Mouse (Mus musculus) neural tube, embryonic 14.5 days (tissue): ENCODE results near the gene Ripk4. TPM values are rescaled to one million over a fixed set of nuclear protein-coding genes. Genes with fewer than 3 reads are reported as not detected.

ENCODE experiments used
- ATAC-seq: fragments of 200-750 bp; cut with Nextera tagmentation; 2 replicates; pipeline ENCODE4 v1.8.0; 2017; ENCODE audit warnings: low read depth, mild to moderate bottlenecking, moderate TSS enrichment, moderate library complexity
- H3K27ac ChIP-seq: fragments of 300-500 bp; sonication (generic); 2 replicates; pipeline ENCODE4 v1.5.1; 2014; ENCODE audit warnings: low read depth, mild to moderate bottlenecking, control low read depth, low read length, moderate library complexity, mixed read lengths
- H3K27me3 ChIP-seq: fragments of 300-500 bp; sonication (generic); 2 replicates; pipeline ENCODE4 v1.6.1; 2014; ENCODE audit warnings: low read length; ENCODE audit not compliant: control insufficient read depth, insufficient read depth
- H3K36me3 ChIP-seq: fragments of 300-500 bp; sonication (generic); 2 replicates; pipeline ENCODE4 v1.6.1; 2014; ENCODE audit warnings: low read length, mixed read lengths; ENCODE audit not compliant: control insufficient read depth, insufficient read depth
- H3K4me1 ChIP-seq: fragments of 300-500 bp; sonication (generic); 2 replicates; pipeline ENCODE4 v1.6.1; 2014; ENCODE audit warnings: low read length; ENCODE audit not compliant: control insufficient read depth, insufficient read depth
- H3K4me2 ChIP-seq: fragments of 300-500 bp; sonication (generic); 2 replicates; pipeline ENCODE4 v1.6.1; 2014; ENCODE audit warnings: mild to moderate bottlenecking, low read depth, low read length, control low read depth
- H3K4me3 ChIP-seq: fragments of 300-500 bp; sonication (generic); 2 replicates; pipeline ENCODE4 v1.5.1; 2014; ENCODE audit warnings: low read depth, low read length, control low read depth, mixed read lengths
- H3K9ac ChIP-seq: fragments of 300-500 bp; sonication (generic); replicated peaks from 2 replicates; pipeline ENCODE4 v1.6.1; 2014; ENCODE audit warnings: low read depth, mild to moderate bottlenecking, control low read depth, low read length, mixed read lengths
- H3K9me3 ChIP-seq: fragments of 300-500 bp; sonication (generic); 2 replicates; pipeline ENCODE4 v1.6.1; 2016; ENCODE audit warnings: low read length; ENCODE audit not compliant: control insufficient read depth
- WGBS: fragments of 180-500 bp; shearing (Covaris S2); extraction: QIAGEN DNeasy Blood & Tissue Kit; methylation state at CpG from one replicate; pipeline ENCODE4 v1.1.7; 2014; 5-methylcytosine and 5-hydroxymethylcytosine counted together
- polyA plus RNA-seq: library from polyadenylated mRNA; unstranded; fragments of >200 nt; fragmentation: Nextera tagmentation; extraction: Ambion mirVana; gene quantifications from 2 replicates; pipeline ENCODE4 v1.2.1, GENCODE M21; 2014

Ripk4 gene
- polyA plus RNA-seq, 1 experiment from 2014 or later: 0.33 TPM

DNA sequence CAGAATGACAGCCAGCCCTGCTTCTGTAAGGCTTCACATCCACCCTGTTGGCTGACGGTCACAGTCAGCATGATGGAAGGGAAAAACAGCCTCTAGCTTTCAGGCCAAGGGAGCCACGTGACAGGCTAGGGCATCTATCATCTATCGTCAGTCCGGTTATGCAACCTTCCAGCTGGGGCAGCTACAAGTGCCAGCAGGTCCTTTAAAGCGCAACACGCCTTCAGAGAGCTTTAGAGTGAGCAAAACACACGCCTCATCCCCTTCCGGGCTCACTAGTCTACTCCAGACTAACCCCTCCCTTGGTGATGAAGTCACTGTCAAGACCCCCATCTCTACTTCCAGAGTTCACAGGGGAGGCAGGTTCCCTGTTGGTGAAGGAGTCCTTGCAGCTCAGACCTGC is 11.7 kb downstream of the Ripk4 start:
- Histone ChIP-seq H3K4me2 (no peak overlapping the region), H3K27ac (no peak overlapping the region), H3K4me1 (no peaks in the 10 kb centered on the region), H3K9me3 (no peaks in the 10 kb centered on the region), H3K9ac (no peak overlapping the region), H3K27me3 (no peaks in the 10 kb centered on the region), H3K4me3 (no peak overlapping the region), H3K36me3 (no peaks in the 10 kb centered on the region)
- WGBS: 74% methylated on average over 8 of the region's 8 CpGs
- ATAC-seq: no peak

DNA sequence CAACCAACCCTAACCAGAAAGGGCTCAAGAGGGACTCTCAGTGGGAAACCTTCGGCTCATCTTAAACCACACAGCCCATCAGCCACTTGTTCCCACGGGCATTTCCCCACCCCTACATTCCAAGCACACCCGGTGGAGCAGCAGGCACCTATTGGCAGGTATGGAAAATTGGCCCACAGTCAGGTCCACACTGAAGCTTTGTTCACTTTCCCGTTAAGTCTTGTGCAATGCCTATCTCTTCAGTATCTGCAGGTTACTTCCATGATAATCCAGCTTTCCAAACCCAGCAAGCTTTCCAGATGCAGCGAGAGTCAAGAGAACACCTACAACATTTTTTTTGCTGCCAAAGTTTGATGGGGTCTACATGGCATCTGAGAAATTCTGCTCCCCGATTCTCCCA is 15.2 kb downstream of the Ripk4 start:
- H3K36me3 ChIP-seq: no peaks in the 10 kb centered on the region
- no peaks in the 10 kb centered on the region for H3K27me3 ChIP-seq
- no peaks in the 10 kb centered on the region for H3K4me1 ChIP-seq
- H3K9ac ChIP-seq: no peak overlapping the region
- no peaks in the 10 kb centered on the region for H3K9me3 ChIP-seq
- 92% methylated on average over 6 of the region's 6 CpGs for WGBS
- H3K27ac ChIP-seq: no peak overlapping the region
- H3K4me3 ChIP-seq: no peak overlapping the region
- ATAC-seq: no peak
- no peak overlapping the region for H3K4me2 ChIP-seq

- H3K4me1 ChIP-seq: no peaks in the 10 kb centered on the region
- H3K9me3 ChIP-seq: no peaks in the 10 kb centered on the region
- H3K4me3 ChIP-seq: no peak overlapping the region
- H3K27ac ChIP-seq: no peak overlapping the region
- no peak overlapping the region for H3K4me2 ChIP-seq
- H3K27me3 ChIP-seq: no peaks in the 10 kb centered on the region
- no peaks in the 10 kb centered on the region for H3K36me3 ChIP-seq
- no peak overlapping the region for H3K9ac ChIP-seq
- 54% methylated on average over 6 of the region's 6 CpGs for WGBS
- ATAC-seq: no peak
Observed at GRCm38 (mm10) chr16:97738030-97738429, 25.6 kb downstream of the Ripk4 start.

DNA sequence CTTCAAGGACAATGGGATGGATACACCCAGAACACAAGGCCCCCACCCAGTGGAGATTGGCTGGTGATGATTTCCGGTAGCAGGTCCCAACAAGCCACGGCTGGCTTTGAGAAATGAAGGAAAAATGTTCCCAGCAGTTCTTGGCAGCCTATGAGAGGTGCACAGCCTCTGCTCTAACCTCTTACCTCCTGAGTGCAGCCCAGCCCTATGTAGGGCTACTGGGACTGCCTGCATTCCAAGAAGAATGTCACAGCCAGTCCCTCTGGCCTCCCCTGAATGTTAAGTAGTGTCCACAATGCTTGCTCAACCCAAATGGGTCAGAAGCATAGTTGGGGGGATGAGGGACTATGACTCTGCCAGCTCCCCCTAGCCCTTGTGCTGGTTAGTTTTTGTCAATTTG is 27.0 kb downstream of the Ripk4 start:
- Histone ChIP-seq H3K9me3 (no peaks in the 10 kb centered on the region), H3K4me2 (no peak overlapping the region), H3K27ac (no peak overlapping the region), H3K4me3 (no peak overlapping the region), H3K27me3 (no peaks in the 10 kb centered on the region), H3K4me1 (no peaks in the 10 kb centered on the region), H3K9ac (no peak overlapping the region), H3K36me3 (no peaks in the 10 kb centered on the region)
- ATAC-seq: no peak
- WGBS: 83% methylated on average over 2 of the region's 2 CpGs

GRCm38 (mm10) chr16:97734760-97735322 is 28.7 kb downstream of the Ripk4 start:
- Histone ChIP-seq H3K4me3 (no peak overlapping the region), H3K36me3 (no peaks in the 10 kb centered on the region), H3K27me3 (no peaks in the 10 kb centered on the region), H3K9ac (no peak overlapping the region), H3K4me2 (no peak overlapping the region), H3K27ac (no peak overlapping the region), H3K9me3 (no peaks in the 10 kb centered on the region), H3K4me1 (no peaks in the 10 kb centered on the region)
- WGBS: 68% methylated on average over 9 of the region's 9 CpGs
- ATAC-seq: no peak

DNA sequence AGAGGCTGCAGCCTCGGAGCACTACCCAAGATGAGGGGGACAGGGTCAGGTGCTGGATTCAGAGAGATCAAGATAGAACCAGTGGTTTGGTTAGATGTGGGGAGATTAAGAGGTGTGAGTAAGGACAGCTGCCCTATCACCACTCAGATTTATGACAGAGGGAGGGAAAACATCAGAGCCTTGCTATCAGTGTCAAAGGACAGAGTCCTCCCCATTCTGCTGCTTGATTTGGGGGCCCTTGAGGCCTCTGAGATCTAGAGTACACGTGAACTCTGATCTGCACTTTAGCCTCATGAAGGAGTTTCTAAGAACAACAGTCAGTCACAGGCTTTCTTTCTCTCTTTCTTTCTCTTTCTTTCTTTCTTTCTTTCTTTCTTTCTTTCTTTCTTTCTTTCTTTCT is 30.0 kb downstream of the Ripk4 start:
- H3K9me3 ChIP-seq: no peaks in the 10 kb centered on the region
- H3K4me1 ChIP-seq: no peaks in the 10 kb centered on the region
- no peaks in the 10 kb centered on the region for H3K27me3 ChIP-seq
- H3K4me2 ChIP-seq: no peak overlapping the region
- no peak overlapping the region for H3K9ac ChIP-seq
- no peaks in the 10 kb centered on the region for H3K36me3 ChIP-seq
- H3K27ac ChIP-seq: no peak overlapping the region
- H3K4me3 ChIP-seq: no peak overlapping the region
- WGBS: 86% methylated on average over 2 of the region's 2 CpGs
- no peak for ATAC-seq

DNA sequence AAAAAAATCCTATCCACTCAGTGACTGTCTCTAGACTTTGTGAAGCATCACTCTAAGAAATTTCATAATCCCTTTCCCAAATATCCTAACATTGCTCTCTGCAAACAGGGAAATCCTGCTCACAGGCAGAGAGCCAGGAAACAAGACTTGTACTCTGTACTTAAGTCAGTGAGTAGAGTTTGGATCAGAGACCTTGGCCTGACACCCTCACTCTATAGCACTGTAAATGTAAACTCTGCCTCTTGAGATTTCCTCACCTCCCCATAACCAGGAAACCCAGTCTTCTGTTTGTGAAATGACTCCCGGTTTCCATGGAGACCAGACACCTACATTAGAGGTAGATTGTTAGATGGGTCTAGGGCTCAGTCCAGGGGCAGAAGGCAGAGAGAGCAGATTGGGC is 33.3 kb downstream of the Ripk4 start:
- no peaks in the 10 kb centered on the region for H3K9me3 ChIP-seq
- H3K36me3 ChIP-seq: no peaks in the 10 kb centered on the region
- H3K27me3 ChIP-seq: no peaks in the 10 kb centered on the region
- H3K4me2 ChIP-seq: no peak overlapping the region
- H3K9ac ChIP-seq: no peak overlapping the region
- H3K4me3 ChIP-seq: no peak overlapping the region
- H3K27ac ChIP-seq: no peak overlapping the region
- WGBS: 88% methylated on average over 1 of the region's 1 CpGs
- H3K4me1 ChIP-seq: no peaks in the 10 kb centered on the region
- no peak for ATAC-seq

DNA sequence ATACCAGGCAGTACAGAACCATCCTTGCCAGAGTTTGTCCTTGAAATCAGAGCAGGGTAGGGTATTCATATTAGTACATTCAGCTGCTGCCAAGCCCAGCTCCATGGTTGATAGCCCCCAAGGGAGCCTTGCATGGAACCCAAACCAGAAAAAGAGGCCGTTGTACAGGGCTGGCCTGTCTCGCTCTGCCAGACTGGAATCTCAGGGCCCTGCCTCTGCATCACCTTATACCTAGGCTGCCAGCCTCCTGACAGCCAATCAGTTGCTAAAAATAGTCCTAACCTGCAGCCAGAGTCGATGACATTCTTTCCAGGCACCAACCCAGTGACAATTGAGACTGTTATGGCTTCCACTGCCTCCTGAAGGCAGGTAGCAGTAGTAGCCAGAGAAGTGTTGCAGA is 37.2 kb downstream of the Ripk4 start:
- H3K36me3 ChIP-seq: no peaks in the 10 kb centered on the region
- no peaks in the 10 kb centered on the region for H3K4me1 ChIP-seq
- no peak overlapping the region for H3K4me2 ChIP-seq
- ATAC-seq: no peak
- H3K9ac ChIP-seq: no peak overlapping the region
- no peaks in the 10 kb centered on the region for H3K9me3 ChIP-seq
- no peak overlapping the region for H3K27ac ChIP-seq
- no peaks in the 10 kb centered on the region for H3K27me3 ChIP-seq
- no peak overlapping the region for H3K4me3 ChIP-seq
- WGBS: 61% methylated on average over 3 of the region's 3 CpGs

DNA sequence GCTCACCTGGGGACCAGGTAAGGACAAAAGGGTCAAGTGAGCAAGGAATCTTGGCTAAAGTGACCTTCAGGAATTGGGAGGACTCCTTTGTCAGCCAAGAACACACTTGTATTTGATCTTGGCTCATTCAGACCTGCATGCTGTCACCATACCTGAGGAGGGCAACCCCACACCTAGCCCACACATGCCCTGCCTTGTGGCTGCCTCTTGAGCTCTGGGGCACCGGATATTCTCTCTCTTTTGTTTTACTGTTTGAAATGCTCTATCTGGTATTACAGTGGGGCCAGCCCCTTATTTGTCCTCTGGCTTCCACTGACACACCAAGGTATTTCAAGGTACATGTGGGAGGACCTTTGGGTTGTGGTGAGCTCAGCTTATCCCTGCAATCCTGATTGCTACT is 43.5 kb downstream of the Ripk4 start:
- ATAC-seq: no peak
- no peaks in the 10 kb centered on the region for H3K27me3 ChIP-seq
- WGBS: 84% methylated on average over 1 of the region's 1 CpGs
- H3K4me1 ChIP-seq: no peaks in the 10 kb centered on the region
- no peak overlapping the region for H3K4me3 ChIP-seq
- H3K9ac ChIP-seq: no peak overlapping the region
- no peak overlapping the region for H3K4me2 ChIP-seq
- H3K27ac ChIP-seq: no peak overlapping the region
- H3K9me3 ChIP-seq: no peaks in the 10 kb centered on the region
- no peaks in the 10 kb centered on the region for H3K36me3 ChIP-seq
